Mouse (Mus musculus) lung, postnatal 0 days (tissue): ENCODE measurements around the gene Rorb.

Experiments used
- CTCF ChIP-seq: IDR thresholded peaks from 2 replicates; pipeline ENCODE4 v1.5.1; 2016; ENCODE audit warnings: antibody characterized with exemption, mild to moderate bottlenecking
- EP300 ChIP-seq: IDR thresholded peaks from 2 replicates; pipeline ENCODE4 v1.6.1; 2016; ENCODE audit warnings: antibody characterized with exemption, mild to moderate bottlenecking, control low read depth

DNA sequence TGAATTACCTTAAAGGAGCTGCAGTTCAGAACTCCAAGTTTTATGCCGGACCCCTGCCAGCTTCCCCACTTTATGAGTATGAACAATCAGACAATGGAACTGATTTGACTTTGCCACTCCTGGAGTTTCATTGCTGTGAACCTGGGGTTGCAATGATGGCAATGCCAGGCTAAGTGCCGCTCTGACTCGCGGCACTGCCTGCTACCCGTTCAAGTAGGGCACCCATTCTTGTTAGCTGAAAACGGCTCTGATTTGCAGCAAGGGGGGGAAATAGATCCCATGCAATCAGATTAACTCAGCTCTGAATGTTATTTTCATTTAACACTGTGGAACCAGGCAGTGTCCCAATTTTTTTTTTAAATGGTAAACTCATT lies 208.3 kb downstream of the Rorb start:
- TF ChIP-seq EP300 (no peak), CTCF (no peak)
